Mouse (Mus musculus): ENCODE measurements around the gene Tcta.
A peak's percentile ranks its signal among the peaks of the same experiment; 100 is the strongest.
"Not testable (repeated sequence)": the region's sequence is repeated elsewhere in the genome, so short reads cannot be mapped to it uniquely, and the experiment has no call there.

Gene Tcta

GRCm38 (mm10) chr9:108305629-108306520 is at the start of gene Tcta, which contains the start of gene Rhoa:
Gene Tcta (minus strand): TSS chr9:108306160.
Gene Rhoa (plus strand): TSS chr9:108306129.
- peak; percentile 95 for DNase-seq (ENCODE audit: extremely low read depth, low read depth, low spot score)

- DNase-seq (ENCODE audit: extremely low read depth, low read depth, low spot score): no peak
Measured at GRCm38 (mm10) chr9:108349727-108350126, 43.8 kb upstream of the Tcta start.

- no peak for DNase-seq (ENCODE audit: extremely low read depth, low read depth, low spot score)
Measured at GRCm38 (mm10) chr9:108348290-108348680, 42.3 kb upstream of the Tcta start.

GRCm38 (mm10) chr9:108347540-108348289 is 41.8 kb upstream of the Tcta start, which contains the start of gene Usp4:
Gene Usp4 (plus strand): TSS chr9:108347853.
- DNase-seq (ENCODE audit: extremely low read depth, low read depth, low spot score): no peak

GRCm38 (mm10) chr9:108347024-108347423 is 41.1 kb upstream of the Tcta start:
- no peak for DNase-seq (ENCODE audit: extremely low read depth, low read depth, low spot score)

- no peak for DNase-seq (ENCODE audit: extremely low read depth, low read depth, low spot score)
Measured at GRCm38 (mm10) chr9:108344471-108344870, 38.5 kb upstream of the Tcta start.

GRCm38 (mm10) chr9:108343835-108344234 is 37.9 kb upstream of the Tcta start:
- DNase-seq (ENCODE audit: extremely low read depth, low read depth, low spot score): no peak

- DNase-seq (ENCODE audit: extremely low read depth, low read depth, low spot score): no peak
Measured at GRCm38 (mm10) chr9:108343331-108343730, 37.4 kb upstream of the Tcta start.

GRCm38 (mm10) chr9:108342301-108342831 is 36.4 kb upstream of the Tcta start:
- no peak for DNase-seq (ENCODE audit: extremely low read depth, low read depth, low spot score)

- DNase-seq (ENCODE audit: extremely low read depth, low read depth, low spot score): no peak
Measured at GRCm38 (mm10) chr9:108341801-108342200, 35.8 kb upstream of the Tcta start.

- no peak for DNase-seq (ENCODE audit: extremely low read depth, low read depth, low spot score)
Measured at GRCm38 (mm10) chr9:108341139-108341475, 35.1 kb upstream of the Tcta start.

- DNase-seq (ENCODE audit: extremely low read depth, low read depth, low spot score): no peak
Measured at GRCm38 (mm10) chr9:108340258-108341138, 34.5 kb upstream of the Tcta start.

GRCm38 (mm10) chr9:108339886-108340257 is 33.9 kb upstream of the Tcta start:
- DNase-seq (ENCODE audit: extremely low read depth, low read depth, low spot score): no peak

GRCm38 (mm10) chr9:108338886-108339781 is 33.2 kb upstream of the Tcta start, which contains the start of gene Gpx1:
Gene Gpx1 (plus strand): TSS chr9:108338903.
- DNase-seq (ENCODE audit: extremely low read depth, low read depth, low spot score): peak; percentile 98

GRCm38 (mm10) chr9:108338551-108338885 is 32.6 kb upstream of the Tcta start:
- no peak for DNase-seq (ENCODE audit: extremely low read depth, low read depth, low spot score)

- DNase-seq (ENCODE audit: extremely low read depth, low read depth, low spot score): no peak
Measured at GRCm38 (mm10) chr9:108337848-108338550, 32.0 kb upstream of the Tcta start.

GRCm38 (mm10) chr9:108325811-108326210 is 19.9 kb upstream of the Tcta start:
- no peak for DNase-seq (ENCODE audit: extremely low read depth, low read depth, low spot score)

- no peak for DNase-seq (ENCODE audit: extremely low read depth, low read depth, low spot score)
Measured at GRCm38 (mm10) chr9:108324784-108325183, 18.8 kb upstream of the Tcta start.

GRCm38 (mm10) chr9:108322054-108322453 is 16.1 kb upstream of the Tcta start:
- DNase-seq (ENCODE audit: extremely low read depth, low read depth, low spot score): not testable (repeated sequence)

Measured in fat pad, adult 2 months (tissue).